ENCODE assay signal across 8 mouse cellular contexts in genomic region chr13:119409330-119409707, GRCm38 (mm10). TPM values are rescaled to one million over a fixed set of nuclear protein-coding genes. Genes with fewer than 3 reads are reported as not detected.
DNase-seq lines count a peak whose midpoint lies in the region; ATAC-seq and TF ChIP-seq lines count a peak whose summit lies in the region.

No protein-coding gene starts in this region.

- peaks cover 22% of the 10 kb centered on the region for H3K4me1 ChIP-seq in hindbrain, embryonic 13.5 days (replicated peaks)
- peaks cover 2% of the 10 kb centered on the region for H3K4me1 ChIP-seq in liver, embryonic 11.5 days (replicated peaks; ENCODE audit: control insufficient read depth, insufficient read depth, low read length)
- H3K4me1 ChIP-seq in midbrain, embryonic 16.5 days (ENCODE audit: control insufficient read depth, insufficient read depth, low read length) = peaks cover 18% of the 10 kb centered on the region

- peaks cover 3% of the 10 kb centered on the region; the same call in 1 of the 2 replicates for H3K36me3 ChIP-seq in hindbrain, embryonic 13.5 days
- no peaks in the 10 kb centered on the region for H3K36me3 ChIP-seq in liver, embryonic 11.5 days (ENCODE audit: control insufficient read depth, insufficient read depth, low read length)
- peaks cover 3% of the 10 kb centered on the region; the same call in 1 of the 2 replicates for H3K36me3 ChIP-seq in midbrain, embryonic 16.5 days (ENCODE audit: control insufficient read depth, insufficient read depth, low read length)

- peak overlapping the region; percentile 89 for H3K4me3 ChIP-seq in left cerebral cortex, adult 2 months
- peak overlapping the region; percentile 85 for H3K4me3 ChIP-seq in hindbrain, embryonic 13.5 days
- peak overlapping the region; percentile 88 for H3K4me3 ChIP-seq in liver, embryonic 11.5 days (ENCODE audit: low read depth, low read length)
- peak overlapping the region; percentile 97 for H3K4me3 ChIP-seq in midbrain, embryonic 16.5 days (ENCODE audit: low read depth, low read length)

- no peaks in the 10 kb centered on the region for H3K27me3 ChIP-seq in hindbrain, embryonic 13.5 days
- no peaks in the 10 kb centered on the region for H3K27me3 ChIP-seq in liver, embryonic 11.5 days (replicated peaks; ENCODE audit: control insufficient read depth, insufficient read depth, low read length)
- H3K27me3 ChIP-seq in midbrain, embryonic 16.5 days (ENCODE audit: control insufficient read depth, insufficient read depth, low read depth, low read length) = no peaks in the 10 kb centered on the region

- peak; percentile 25 for ATAC-seq in hindbrain, embryonic 13.5 days (ENCODE audit: low FRiP score)
- peak; percentile 42 for ATAC-seq in liver, embryonic 11.5 days (replicated peaks; ENCODE audit: low FRiP score)
- ATAC-seq in midbrain, embryonic 16.5 days = peak; percentile 27

- peak overlapping the region; percentile 63; the same call in 1 of the 2 replicates for H3K27ac ChIP-seq in left cerebral cortex, adult 2 months
- peak overlapping the region; percentile 89 for H3K27ac ChIP-seq in hindbrain, embryonic 13.5 days
- H3K27ac ChIP-seq in liver, embryonic 11.5 days (ENCODE audit: low read depth, low read length) = peak overlapping the region; percentile 89
- H3K27ac ChIP-seq in midbrain, embryonic 16.5 days (ENCODE audit: low read length) = peak overlapping the region; percentile 81

- TF ChIP-seq CTCF in left cerebral cortex, adult 2 months (IDR thresholded peaks at IDR 0.05) = no peak

- intact Hi-C loops in left cerebral cortex, adult 2 months (cut with DNase I) = loop anchor here (2.0 kb wide), 1 partner anchor 19 kb away; the partner anchor contains the start of gene Paip1

- no peak for DNase-seq in left cerebral cortex, adult 2 months (ENCODE audit: extremely low spot score in 1 of 2, low spot score in 2 of 2)
- no peak for DNase-seq in left cerebral cortex, adult 18-20 months (ENCODE audit: low spot score in 2 of 2)
- DNase-seq in c-Kit-positive CD71-positive TER-119-positive erythroid progenitor cells, embryonic 14.5 days (ENCODE audit: low spot score) = peak; percentile 16
- DNase-seq in gastrocnemius, adult 18-20 months (ENCODE audit: low spot score) = peak; percentile 81
- peak; percentile 80 for DNase-seq in liver, embryonic 11.5 days (ENCODE audit: low spot score)
- peak; percentile 88 for DNase-seq in yolk sac, embryonic 10.5 days (ENCODE audit: low spot score)

- under 1% methylated on average over 13 of the region's 13 CpGs for WGBS in hindbrain, embryonic 13.5 days
- WGBS in liver, embryonic 11.5 days = under 1% methylated on average over 13 of the region's 13 CpGs
- under 1% methylated on average over 13 of the region's 13 CpGs for WGBS in midbrain, embryonic 16.5 days

- H3K9ac ChIP-seq in hindbrain, embryonic 13.5 days = peak overlapping the region; percentile 88
- peak overlapping the region; percentile 82 for H3K9ac ChIP-seq in liver, embryonic 11.5 days (ENCODE audit: low read depth, low read length)
- peak overlapping the region; percentile 93 for H3K9ac ChIP-seq in midbrain, embryonic 16.5 days (ENCODE audit: low read depth, low read length)

- no peaks in the 10 kb centered on the region for H3K9me3 ChIP-seq in hindbrain, embryonic 13.5 days
- no peaks in the 10 kb centered on the region for H3K9me3 ChIP-seq in liver, embryonic 11.5 days (ENCODE audit: control insufficient read depth, low read length)
- no peaks in the 10 kb centered on the region for H3K9me3 ChIP-seq in midbrain, embryonic 16.5 days (replicated peaks; ENCODE audit: control insufficient read depth, low read length, poor library complexity, severe bottlenecking)

- peak overlapping the region; percentile 68 for H3K4me2 ChIP-seq in hindbrain, embryonic 13.5 days
- H3K4me2 ChIP-seq in liver, embryonic 11.5 days = peak overlapping the region; percentile 66
- H3K4me2 ChIP-seq in midbrain, embryonic 16.5 days (ENCODE audit: low read length) = peak overlapping the region; percentile 70

RNA-seq across cellular contexts. Expression of gene Paip1, which starts 19.1 kb away (rescaled TPM):
- 100 to 1,000 TPM in 1 of 2 experiments, 10 to 100 TPM in 1; 96.8 to 113 TPM for total RNA-seq in left cerebral cortex, adult 2 months (2021)
- 100 to 1,000 TPM; 103 to 107 TPM for total RNA-seq in left cerebral cortex, adult 18-20 months (2021)
- 100 to 1,000 TPM in 1 of 2 experiments, 10 to 100 TPM in 1; 98.9 to 103 TPM for total RNA-seq in gastrocnemius, adult 18-20 months (2021)
- 186 and 188 TPM in 2 replicates for polyA plus RNA-seq in hindbrain, embryonic 13.5 days (2015; fragmentation: Nextera tagmentation; extraction: Ambion mirVana)
- 43.9 and 44.1 TPM in 2 replicates for polyA plus RNA-seq in liver, embryonic 11.5 days (2014; fragmentation: Nextera tagmentation; extraction: Ambion mirVana)
- polyA plus RNA-seq in midbrain, embryonic 16.5 days (2015; fragmentation: Nextera tagmentation; extraction: Ambion mirVana) = 167 and 178 TPM in 2 replicates

RNA-seq across cellular contexts. Expression of gene 4833420G17Rik, which starts 53.2 kb away (rescaled TPM):
- 10 to 100 TPM; 23.5 to 24.2 TPM for total RNA-seq in left cerebral cortex, adult 2 months (2021)
- total RNA-seq in left cerebral cortex, adult 18-20 months (2021) = 10 to 100 TPM; 23.3 to 24.1 TPM
- total RNA-seq in gastrocnemius, adult 18-20 months (2021) = 1 to 10 TPM; 4.3 to 7.0 TPM
- polyA plus RNA-seq in hindbrain, embryonic 13.5 days (2015; fragmentation: Nextera tagmentation; extraction: Ambion mirVana) = 111 and 117 TPM in 2 replicates
- polyA plus RNA-seq in liver, embryonic 11.5 days (2014; fragmentation: Nextera tagmentation; extraction: Ambion mirVana) = 40.3 and 40.5 TPM in 2 replicates
- 90.0 and 101 TPM in 2 replicates for polyA plus RNA-seq in midbrain, embryonic 16.5 days (2015; fragmentation: Nextera tagmentation; extraction: Ambion mirVana)

Comparison
In these comparisons a context has a peak if more than half of its experiments do, and no peak if none do; other contexts are left out.
1. DNase-seq: peak in c-Kit-positive CD71-positive TER-119-positive erythroid progenitor cells, embryonic 14.5 days (single experiment), gastrocnemius, adult 18-20 months (single experiment), liver, embryonic 11.5 days (single experiment) and yolk sac, embryonic 10.5 days (single experiment); none in left cerebral cortex, adult 2 months (0 of 2) and left cerebral cortex, adult 18-20 months (0 of 2).
2. Peak in every context shown above with its lines, with median percentiles within 50 percentile points of each other: H3K27ac ChIP-seq, H3K4me3 ChIP-seq, ATAC-seq, H3K4me2 ChIP-seq and H3K9ac ChIP-seq.